Mouse (Mus musculus) kidney, embryonic 14.5 days (tissue): ENCODE data around the gene Nudt14. TPM values are rescaled to one million over a fixed set of nuclear protein-coding genes. Genes with fewer than 3 reads are reported as not detected.

Experiments used
- ATAC-seq: fragments of 200-750 bp; cut with Nextera tagmentation; 2 replicates; pipeline ENCODE4 v1.8.0; 2017; ENCODE audit warnings: moderate number of reproducible peaks, mild to moderate bottlenecking, moderate TSS enrichment, moderate library complexity; ENCODE audit not compliant: low FRiP score, low TSS enrichment
- H3K27ac ChIP-seq: fragments of 300-500 bp; sonication (generic); 2 replicates; pipeline ENCODE4 v1.5.1; 2014; ENCODE audit warnings: low read depth, mild to moderate bottlenecking, low read length, moderate library complexity, mixed read lengths
- H3K27me3 ChIP-seq: fragments of 300-500 bp; sonication (generic); 2 replicates; pipeline ENCODE4 v1.6.1; 2014; ENCODE audit warnings: mild to moderate bottlenecking, low read length; ENCODE audit not compliant: control insufficient read depth, insufficient read depth
- H3K36me3 ChIP-seq: fragments of 300-500 bp; sonication (generic); 2 replicates; pipeline ENCODE4 v1.6.1; 2014; ENCODE audit warnings: low read length, mixed read lengths; ENCODE audit not compliant: control insufficient read depth, insufficient read depth
- H3K4me1 ChIP-seq: fragments of 300-500 bp; sonication (generic); 2 replicates; pipeline ENCODE4 v1.6.1; 2014; ENCODE audit warnings: low read length, mixed read lengths; ENCODE audit not compliant: control insufficient read depth, insufficient read depth
- H3K4me2 ChIP-seq: fragments of 300-500 bp; sonication (generic); replicated peaks from 2 replicates; pipeline ENCODE4 v1.6.1; 2014; ENCODE audit warnings: low read depth, mild to moderate bottlenecking, low read length
- H3K4me3 ChIP-seq: fragments of 300-500 bp; sonication (generic); 2 replicates; pipeline ENCODE4 v1.5.1; 2014; ENCODE audit warnings: mild to moderate bottlenecking, low read length
- H3K9ac ChIP-seq: fragments of 300-500 bp; sonication (generic); 2 replicates; pipeline ENCODE4 v1.6.1; 2014; ENCODE audit warnings: low read depth, mild to moderate bottlenecking, low read length, moderate library complexity
- H3K9me3 ChIP-seq: fragments of 300-500 bp; sonication (generic); 2 replicates; pipeline ENCODE4 v1.6.1; 2016; ENCODE audit warnings: low read length; ENCODE audit not compliant: control insufficient read depth
- WGBS: fragments of 180-500 bp; shearing (Covaris S2); extraction: QIAGEN DNeasy Blood & Tissue Kit; methylation state at CpG from one replicate; pipeline ENCODE4 v1.1.7; 2014; 5-methylcytosine and 5-hydroxymethylcytosine counted together
- polyA plus RNA-seq: library from polyadenylated mRNA; unstranded; fragments of >200 nt; fragmentation: Nextera tagmentation; extraction: Ambion mirVana; gene quantifications from 2 replicates; pipeline ENCODE4 v1.2.1, GENCODE M21; 2014

The Nudt14 gene
- polyA plus RNA-seq, 1 experiment from 2014 or later = 101 TPM

- H3K4me2 ChIP-seq = no peak overlapping the region
- no peak for ATAC-seq
- H3K4me1 ChIP-seq = no peaks in the 10 kb centered on the region
- H3K36me3 ChIP-seq = no peaks in the 10 kb centered on the region
- no peak overlapping the region for H3K27ac ChIP-seq
- no peak overlapping the region for H3K9ac ChIP-seq
- no peak overlapping the region for H3K4me3 ChIP-seq
- H3K27me3 ChIP-seq = no peaks in the 10 kb centered on the region
- 84% methylated on average over 28 of the region's 28 CpGs for WGBS
- H3K9me3 ChIP-seq = no peaks in the 10 kb centered on the region
Observed at GRCm38 (mm10) chr12:112912951-112913745, 28.8 kb downstream of the Nudt14 start.

- no peaks in the 10 kb centered on the region for H3K4me1 ChIP-seq
- H3K27me3 ChIP-seq = no peaks in the 10 kb centered on the region
- 88% methylated on average over 17 of the region's 17 CpGs for WGBS
- no peak overlapping the region for H3K4me3 ChIP-seq
- no peak for ATAC-seq
- no peak overlapping the region for H3K9ac ChIP-seq
- no peak overlapping the region for H3K27ac ChIP-seq
- no peaks in the 10 kb centered on the region for H3K36me3 ChIP-seq
- H3K9me3 ChIP-seq = no peaks in the 10 kb centered on the region
- H3K4me2 ChIP-seq = no peak overlapping the region
Observed at GRCm38 (mm10) chr12:112911701-112912100, 30.2 kb downstream of the Nudt14 start.

GRCm38 (mm10) chr12:112908991-112909390 lies 32.9 kb downstream of the Nudt14 start:
- H3K9ac ChIP-seq = no peak overlapping the region
- no peaks in the 10 kb centered on the region for H3K36me3 ChIP-seq
- no peak overlapping the region for H3K4me3 ChIP-seq
- ATAC-seq = no peak
- WGBS = 95% methylated on average over 22 of the region's 22 CpGs
- no peaks in the 10 kb centered on the region for H3K27me3 ChIP-seq
- H3K9me3 ChIP-seq = no peaks in the 10 kb centered on the region
- no peak overlapping the region for H3K4me2 ChIP-seq
- H3K27ac ChIP-seq = no peak overlapping the region
- no peaks in the 10 kb centered on the region for H3K4me1 ChIP-seq

GRCm38 (mm10) chr12:112905001-112905400 lies 36.9 kb downstream of the Nudt14 start:
- Histone ChIP-seq H3K27me3 (no peaks in the 10 kb centered on the region), H3K4me3 (no peak overlapping the region), H3K4me1 (no peaks in the 10 kb centered on the region), H3K9me3 (no peaks in the 10 kb centered on the region), H3K36me3 (no peaks in the 10 kb centered on the region), H3K27ac (no peak overlapping the region), H3K9ac (no peak overlapping the region), H3K4me2 (no peak overlapping the region)
- no peak for ATAC-seq
- WGBS = 86% methylated on average over 5 of the region's 5 CpGs

GRCm38 (mm10) chr12:112903941-112904340 lies 38.0 kb downstream of the Nudt14 start:
- Histone ChIP-seq H3K9ac (no peak overlapping the region), H3K4me1 (no peaks in the 10 kb centered on the region), H3K4me3 (no peak overlapping the region), H3K4me2 (no peak overlapping the region), H3K27me3 (no peaks in the 10 kb centered on the region), H3K27ac (no peak overlapping the region), H3K9me3 (no peaks in the 10 kb centered on the region), H3K36me3 (no peaks in the 10 kb centered on the region)
- peak; percentile 7; the same call in 1 of the 2 replicates for ATAC-seq
- 39% methylated on average over 8 of the region's 8 CpGs for WGBS

GRCm38 (mm10) chr12:112900641-112901040 lies 41.3 kb downstream of the Nudt14 start:
- peaks cover 4% of the 10 kb centered on the region; the same call in 1 of the 2 replicates for H3K27me3 ChIP-seq
- no peak overlapping the region for H3K9ac ChIP-seq
- H3K4me3 ChIP-seq = no peak overlapping the region
- H3K27ac ChIP-seq = no peak overlapping the region
- H3K36me3 ChIP-seq = no peaks in the 10 kb centered on the region
- ATAC-seq = no peak
- H3K4me2 ChIP-seq = no peak overlapping the region
- peaks cover 9% of the 10 kb centered on the region for H3K4me1 ChIP-seq
- H3K9me3 ChIP-seq = no peaks in the 10 kb centered on the region
- WGBS = 82% methylated on average over 9 of the region's 9 CpGs

- H3K4me2 ChIP-seq = no peak overlapping the region
- H3K4me1 ChIP-seq = peaks cover 9% of the 10 kb centered on the region
- peaks cover 7% of the 10 kb centered on the region for H3K27me3 ChIP-seq
- H3K4me3 ChIP-seq = no peak overlapping the region
- WGBS = 51% methylated on average over 4 of the region's 4 CpGs
- no peak for ATAC-seq
- no peaks in the 10 kb centered on the region for H3K36me3 ChIP-seq
- H3K27ac ChIP-seq = no peak overlapping the region
- no peak overlapping the region for H3K9ac ChIP-seq
- no peaks in the 10 kb centered on the region for H3K9me3 ChIP-seq
Observed at GRCm38 (mm10) chr12:112898960-112899359, 43.0 kb downstream of the Nudt14 start.

- 53% methylated on average over 12 of the region's 12 CpGs for WGBS
- peaks cover 7% of the 10 kb centered on the region for H3K27me3 ChIP-seq
Observed at GRCm38 (mm10) chr12:112898351-112898750, 43.6 kb downstream of the Nudt14 start.

GRCm38 (mm10) chr12:112897522-112898212 lies 44.3 kb downstream of the Nudt14 start:
- peak overlapping the region; percentile 4; the same call in 1 of the 2 replicates for H3K27ac ChIP-seq
- peaks cover 7% of the 10 kb centered on the region for H3K27me3 ChIP-seq
- no peaks in the 10 kb centered on the region for H3K36me3 ChIP-seq
- no peak overlapping the region; the same call in 1 of the 2 replicates for H3K4me2 ChIP-seq
- H3K4me3 ChIP-seq = no peak overlapping the region
- H3K4me1 ChIP-seq = peaks cover 9% of the 10 kb centered on the region
- no peaks in the 10 kb centered on the region for H3K9me3 ChIP-seq
- 21% methylated on average over 16 of the region's 16 CpGs for WGBS
- peak; percentile 88 for ATAC-seq
- H3K9ac ChIP-seq = no peak overlapping the region

More at GRCm38 (mm10) chr12:112898351-112898750, 43.6 kb downstream of the Nudt14 start:
- H3K27ac ChIP-seq = no peak overlapping the region
- no peaks in the 10 kb centered on the region for H3K9me3 ChIP-seq
- H3K9ac ChIP-seq = no peak overlapping the region
- no peak overlapping the region for H3K4me2 ChIP-seq
- H3K4me1 ChIP-seq = peaks cover 9% of the 10 kb centered on the region
- no peak for ATAC-seq
- no peaks in the 10 kb centered on the region for H3K36me3 ChIP-seq
- no peak overlapping the region for H3K4me3 ChIP-seq
